Mouse (Mus musculus) kidney, embryonic 15.5 days (tissue): ENCODE measurements around the gene Lipo3. TPM values are rescaled to one million over a fixed set of nuclear protein-coding genes. Genes with fewer than 3 reads are reported as not detected.
"Not testable (repeated sequence)": the region's sequence is repeated elsewhere in the genome, so short reads cannot be mapped to it uniquely, and the experiment has no call there.

Experiments used
- ATAC-seq: fragments of 200-750 bp; cut with Nextera tagmentation; replicated peaks from 2 replicates; pipeline ENCODE4 v1.8.0; 2017; ENCODE audit warnings: moderate TSS enrichment; ENCODE audit not compliant: low FRiP score
- H3K27ac ChIP-seq: fragments of 300-500 bp; sonication (generic); 2 replicates; pipeline ENCODE4 v1.5.1; 2015; ENCODE audit warnings: mild to moderate bottlenecking, inconsistent platforms
- H3K27me3 ChIP-seq: fragments of 300-500 bp; sonication (generic); 2 replicates; pipeline ENCODE4 v1.6.1; 2015; ENCODE audit warnings: inconsistent platforms
- H3K36me3 ChIP-seq: fragments of 300-500 bp; sonication (generic); 2 replicates; pipeline ENCODE4 v1.6.1; 2015; ENCODE audit warnings: inconsistent platforms
- H3K4me1 ChIP-seq: fragments of 300-500 bp; sonication (generic); 2 replicates; pipeline ENCODE4 v1.6.1; 2015; ENCODE audit warnings: inconsistent platforms
- H3K4me2 ChIP-seq: fragments of 300-500 bp; sonication (generic); 2 replicates; pipeline ENCODE4 v1.6.1; 2015; ENCODE audit warnings: moderate library complexity, mild to moderate bottlenecking, inconsistent platforms
- H3K4me3 ChIP-seq: fragments of 300-500 bp; sonication (generic); replicated peaks from 2 replicates; pipeline ENCODE4 v1.5.1; 2015; ENCODE audit warnings: mild to moderate bottlenecking, inconsistent platforms
- H3K9ac ChIP-seq: fragments of 300-500 bp; sonication (generic); 2 replicates; pipeline ENCODE4 v1.6.1; 2015; ENCODE audit warnings: mild to moderate bottlenecking, inconsistent platforms
- H3K9me3 ChIP-seq: fragments of 300-500 bp; sonication (generic); replicated peaks from 2 replicates; pipeline ENCODE4 v1.6.1; 2016; ENCODE audit warnings: inconsistent platforms
- WGBS: fragments of 180-500 bp; shearing (Covaris S2); methylation state at CpG from one replicate; pipeline ENCODE4 v1.1.7; 2015; ENCODE audit warnings: mixed read lengths; 5-methylcytosine and 5-hydroxymethylcytosine counted together
- microRNA-seq: library from miRNA; unstranded; fragments of <30 nt; microRNA quantifications from one replicate; pipeline ENCODE4, GENCODE M21; 2016
- polyA plus RNA-seq: library from polyadenylated mRNA; unstranded; fragments of >200 nt; fragmentation: Nextera tagmentation; extraction: Ambion mirVana; gene quantifications from 2 replicates; pipeline ENCODE4 v1.2.1, GENCODE M21; 2015

Lipo3 gene
- 15.2 and 16.8 TPM in 2 replicates for polyA plus RNA-seq

GRCm38 (mm10) chr19:33761287-33762086 is at the start of gene Lipo3:
Gene Lipo3, minus strand, starts transcription at chr19:33761951.
- not testable (repeated sequence) for H3K27me3 ChIP-seq, H3K4me1 ChIP-seq, H3K36me3 ChIP-seq, H3K9ac ChIP-seq, H3K9me3 ChIP-seq, H3K27ac ChIP-seq, H3K4me3 ChIP-seq
- 44% methylated on average over 14 of the region's 41 CpGs for WGBS
- ATAC-seq, result peak; percentile 92
- peak within 1 kb of the TSS; percentile 39 for H3K4me2 ChIP-seq

- H3K36me3 ChIP-seq, H3K9me3 ChIP-seq, H3K4me3 ChIP-seq, H3K4me1 ChIP-seq, H3K27ac ChIP-seq, H3K27me3 ChIP-seq, ATAC-seq, H3K9ac ChIP-seq, H3K4me2 ChIP-seq: not testable (repeated sequence)
These were observed 25.6 kb upstream of the Lipo3 start, which contains the start of gene Lipo1 for GRCm38 (mm10) chr19:33787359-33787758. Gene Lipo1, minus strand, starts transcription at chr19:33787459.

DNA sequence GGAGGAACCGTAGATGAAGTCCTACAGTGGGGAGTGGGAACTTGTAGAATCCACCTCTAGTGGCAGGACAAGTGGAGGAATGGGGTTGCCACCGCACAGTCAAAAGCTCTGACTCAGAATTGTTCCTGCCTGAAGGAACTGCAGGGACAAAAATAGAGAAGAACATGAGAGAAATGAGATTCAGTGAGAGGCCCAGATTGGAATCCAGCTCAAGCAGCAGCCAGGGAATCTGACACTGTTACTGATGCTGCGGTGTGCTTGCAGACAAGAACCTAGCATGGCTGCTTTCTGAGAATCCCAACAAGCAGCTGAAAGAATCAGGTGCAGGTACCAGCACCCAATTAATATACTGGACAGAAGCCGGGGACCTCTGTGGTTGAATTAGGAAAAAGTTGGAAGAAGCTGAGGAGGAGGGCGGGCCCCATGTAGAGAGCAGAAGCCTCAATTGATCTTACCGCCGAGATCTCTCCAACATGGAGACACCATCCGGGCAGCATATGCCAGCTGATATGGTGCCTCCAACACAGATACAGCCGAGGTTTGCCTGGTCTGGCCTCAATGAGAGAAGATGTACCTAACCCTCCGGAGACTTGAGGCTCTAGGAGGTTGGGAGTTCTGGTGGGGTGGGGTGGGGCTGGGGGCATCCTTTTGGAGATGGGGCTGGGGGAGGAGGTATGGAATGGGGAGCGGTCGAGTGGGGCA is 25.0 kb upstream of the Lipo3 start:
- no peak overlapping the region for H3K4me3 ChIP-seq
- no peaks in the 10 kb centered on the region for H3K9me3 ChIP-seq
- H3K4me1 ChIP-seq, result no peaks in the 10 kb centered on the region
- H3K4me2 ChIP-seq, result no peak overlapping the region
- H3K27ac ChIP-seq, result no peak overlapping the region
- H3K9ac ChIP-seq, result no peak overlapping the region
- H3K27me3 ChIP-seq, result no peaks in the 10 kb centered on the region
- no peaks in the 10 kb centered on the region for H3K36me3 ChIP-seq
- ATAC-seq, result no peak
- 92% methylated on average over 12 of the region's 12 CpGs for WGBS

DNA sequence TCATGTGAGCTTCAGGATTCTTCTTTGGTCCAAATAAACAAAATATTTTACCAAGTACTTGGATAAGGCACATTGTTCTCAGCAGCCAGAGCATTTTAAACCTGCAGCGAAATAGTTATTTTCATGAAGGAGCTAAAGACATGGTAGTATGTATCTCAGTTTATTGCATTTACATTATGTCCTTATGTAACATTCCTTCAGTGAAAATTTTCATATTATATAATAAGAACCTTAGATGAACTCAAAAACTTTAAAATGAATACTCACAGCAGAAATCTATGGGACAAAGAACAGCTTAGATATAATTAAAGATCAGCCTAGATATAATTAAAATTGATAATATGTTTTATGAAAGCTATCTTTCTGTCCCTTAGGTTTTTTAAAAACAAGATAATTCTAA is 10.5 kb downstream of the Lipo3 start, which contains the start of gene Lipo2:
TSS of gene Lipo2 (minus strand) at position 101 of the 400 bp plus-strand sequence.
- H3K27me3 ChIP-seq, H3K9me3 ChIP-seq, H3K4me1 ChIP-seq, H3K4me3 ChIP-seq, H3K36me3 ChIP-seq, H3K9ac ChIP-seq, ATAC-seq, H3K4me2 ChIP-seq, H3K27ac ChIP-seq: not testable (repeated sequence)
- WGBS, result 88% methylated on average over 1 of the region's 1 CpGs

DNA sequence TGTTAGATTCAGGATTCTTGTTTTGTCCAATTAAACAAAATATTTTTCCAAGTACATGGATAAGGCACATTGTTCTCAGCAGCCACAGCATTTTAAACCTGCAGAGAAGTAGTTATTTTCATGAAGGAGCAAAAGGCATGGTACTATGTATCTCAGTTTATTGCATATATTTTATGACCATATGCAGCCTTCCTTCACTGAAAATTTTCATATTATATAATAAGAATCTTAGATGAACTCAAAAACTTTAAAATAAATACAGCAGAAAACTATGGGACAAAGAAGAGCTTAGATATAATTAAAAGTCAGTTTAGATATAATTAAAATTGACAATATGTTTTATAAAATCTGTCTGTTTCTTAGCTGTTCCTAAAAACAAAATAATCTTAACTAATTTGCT is 136.6 kb downstream of the Lipo3 start, which contains the start of gene Gm8978:
TSS of gene Gm8978 (minus strand) at position 101 of the 400 bp plus-strand sequence.
- H3K36me3 ChIP-seq, H3K27ac ChIP-seq, H3K4me1 ChIP-seq, H3K4me3 ChIP-seq, H3K27me3 ChIP-seq, ATAC-seq, H3K9ac ChIP-seq, H3K4me2 ChIP-seq, H3K9me3 ChIP-seq: not testable (repeated sequence)

GRCm38 (mm10) chr19:33589626-33590302 is 172.0 kb downstream of the Lipo3 start:
- H3K9me3 ChIP-seq, H3K36me3 ChIP-seq, H3K27me3 ChIP-seq, H3K4me1 ChIP-seq, H3K27ac ChIP-seq: not testable (repeated sequence)
- peak overlapping the region; percentile 60 for H3K4me2 ChIP-seq
- 0 out of 2 replicates have a peak overlapping the region, but pooled peaks have one; percentile 21 for H3K9ac ChIP-seq
- peak; percentile 99 for ATAC-seq
- 4% methylated on average over 10 of the region's 38 CpGs for WGBS
- H3K4me3 ChIP-seq, result peak overlapping the region; percentile 42

- ATAC-seq, H3K4me2 ChIP-seq, H3K27ac ChIP-seq, H3K36me3 ChIP-seq, H3K4me3 ChIP-seq, H3K27me3 ChIP-seq, H3K9ac ChIP-seq, H3K4me1 ChIP-seq, H3K9me3 ChIP-seq: not testable (repeated sequence)
- 81% methylated on average over 5 of the region's 5 CpGs for WGBS
These were observed 193.2 kb downstream of the Lipo3 start for GRCm38 (mm10) chr19:33568551-33568950.

GRCm38 (mm10) chr19:33517680-33518079 is 244.1 kb downstream of the Lipo3 start, which contains the start of gene Lipo4:
Gene Lipo4, minus strand, starts transcription at chr19:33517780.
- H3K9ac ChIP-seq, result no peak within 1 kb of the TSS
- no peaks in the 10 kb centered on the region for H3K4me1 ChIP-seq

More at GRCm38 (mm10) chr19:33517680-33518079, 244.1 kb downstream of the Lipo3 start, which contains the start of gene Lipo4:
- Histone ChIP-seq H3K9me3 (no peaks in the 10 kb centered on the region), H3K36me3 (no peaks in the 10 kb centered on the region), H3K4me3 (no peak within 1 kb of the TSS), H3K4me2 (no peak within 1 kb of the TSS), H3K27ac (no peak within 1 kb of the TSS), H3K27me3 (no peaks in the 10 kb centered on the region)
- no peak for ATAC-seq

Small RNA genes lying within 50 kb of the gene (microRNA-seq; reads per million reads assigned to microRNA genes)
- not detected for gene Gm27440

Other genes starting within 250 kb of the Lipo3 start
- gene Lipo4, start 244.2 kb downstream of the Lipo3 start, polyA plus RNA-seq, result not detected in 2 replicates
- gene Gm8978, start 136.7 kb downstream of the Lipo3 start, polyA plus RNA-seq, result not detected in 2 replicates
- 0.32 TPM in 1 of 2 replicates, not detected in the other for gene Lipo2, start 10.6 kb downstream of the Lipo3 start, polyA plus RNA-seq
- gene Lipo1, start 25.5 kb upstream of the Lipo3 start, polyA plus RNA-seq, result not detected in 2 replicates
- gene Lipf, start 199.2 kb upstream of the Lipo3 start, polyA plus RNA-seq, result 0.10 TPM in 1 of 2 replicates, not detected in the other
- not detected in 2 replicates for gene Lipk, start 246.3 kb upstream of the Lipo3 start, polyA plus RNA-seq